Mouse (Mus musculus) thymus, adult 2 months (tissue): ENCODE measurements around the gene Mtg2.

Source experiments
- CTCF ChIP-seq: fragments of 200-500 bp; IDR thresholded peaks from 2 replicates; pipeline ENCODE4 v1.5.1; 2012; ENCODE audit warnings: mild to moderate bottlenecking, control low read depth, low read length, moderate library complexity, borderline replicate concordance; ENCODE audit not compliant: control insufficient read depth, poor library complexity, insufficient read depth; ENCODE audit errors: extremely low read depth
- POLR2A ChIP-seq: fragments of 200-500 bp; IDR thresholded peaks from 2 replicates; pipeline ENCODE4 v1.6.1; 2012; ENCODE audit warnings: mild to moderate bottlenecking, low read length, control low read depth, moderate library complexity; ENCODE audit not compliant: control insufficient read depth, poor library complexity, insufficient read depth; ENCODE audit errors: extremely low read depth

DNA sequence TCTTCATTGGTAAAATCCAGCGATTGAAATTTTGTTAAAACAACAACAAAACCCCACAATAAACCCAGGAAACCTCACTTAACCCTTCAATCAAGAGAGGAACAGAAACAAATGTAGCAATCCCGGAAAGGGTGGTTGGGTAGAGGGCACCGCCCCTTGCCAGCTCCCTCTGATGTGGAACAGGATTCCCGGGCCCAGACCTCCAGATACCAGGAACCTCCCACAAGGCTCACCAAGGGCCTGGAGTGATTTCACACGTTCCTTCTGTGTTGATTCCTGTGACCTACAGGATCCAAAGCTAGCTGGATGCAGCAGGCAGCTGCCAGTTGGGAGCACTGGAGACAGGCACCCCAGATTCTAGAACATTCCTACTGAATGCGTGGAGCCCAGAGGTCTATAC lies 30.0 kb upstream of the Mtg2 start:
- no peak for TF ChIP-seq CTCF
- TF ChIP-seq POLR2A, result no peak
